Mouse (Mus musculus) layer of hippocampus, postnatal 10 days (tissue): Measurements from ENCODE around the gene Erlin1. TPM values are rescaled to one million over a fixed set of nuclear protein-coding genes. Genes with fewer than 3 reads are reported as not detected.
A peak's percentile ranks its signal among the peaks of the same experiment; 100 is the strongest.

Experiments
- DNase-seq, 2 experiments: peaks; one replicate each; pipeline ENCODE4 v3.0.0; 2021; ENCODE audit warnings: low spot score in 2 of 2
- long read RNA-seq: library from polyadenylated mRNA; stranded (forward); transcript quantifications from one replicate; pipeline ENCODE4 v2.0.0, GENCODE M21; 2023
- total RNA-seq, 2 experiments: library from RNA; stranded (reverse); gene quantifications; 2 replicates each; pipeline ENCODE4 v1.2.3; 2021

Erlin1 gene
- 10 to 100 TPM; 19.2 to 20.0 TPM for total RNA-seq
- long read RNA-seq, transcript Erlin1-202 (12 exons, 3,136 nt) = major isoform, 5 of 15 reads
- long read RNA-seq, partial matches to known transcripts = 2 of 15 reads
- long read RNA-seq, other reads (novel, unspliced or antisense) = 1 of 15 reads

DNA sequence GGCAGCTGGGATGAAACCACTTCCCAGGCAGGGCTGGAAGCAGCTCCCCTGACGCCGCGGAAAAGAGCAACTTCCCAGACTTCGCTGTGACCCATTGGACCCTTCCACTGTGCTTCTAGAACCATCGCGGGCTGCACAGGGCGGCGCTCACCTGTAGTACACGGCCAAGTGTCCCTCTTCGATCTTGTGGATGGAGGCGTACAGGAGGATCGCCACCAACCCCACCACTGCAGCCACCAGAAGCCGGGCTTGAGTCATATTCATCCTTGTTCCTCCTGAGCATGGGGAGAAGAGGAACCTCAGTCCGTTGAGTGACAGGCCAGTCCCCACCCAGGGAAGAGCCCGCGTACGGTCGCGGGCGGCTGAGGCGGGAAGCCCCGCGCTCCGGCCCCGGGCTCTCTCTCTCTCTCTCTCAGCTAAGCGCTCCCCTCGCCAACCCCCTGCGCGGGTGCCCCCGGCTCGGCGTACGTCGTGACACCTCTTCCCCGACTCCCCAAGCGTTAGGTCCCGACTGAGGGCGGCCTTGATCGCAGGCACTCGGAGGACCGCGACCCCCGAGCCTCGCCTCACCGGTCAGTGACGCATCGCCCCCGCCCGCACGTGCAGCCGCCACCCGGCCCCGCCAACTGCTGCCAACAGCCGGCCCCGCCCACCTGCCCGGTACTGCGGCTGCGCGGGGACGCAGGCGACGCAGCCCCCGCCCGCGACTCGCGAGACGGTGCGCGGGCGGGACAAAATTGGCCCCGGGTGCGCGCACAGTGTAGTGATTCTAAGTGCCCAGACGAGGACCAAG, at the start of gene Erlin1:
Gene Erlin1 (minus strand): TSS at position 665 of the 793 bp plus-strand sequence.
- DNase-seq = peak; percentile 92 to 95

DNA sequence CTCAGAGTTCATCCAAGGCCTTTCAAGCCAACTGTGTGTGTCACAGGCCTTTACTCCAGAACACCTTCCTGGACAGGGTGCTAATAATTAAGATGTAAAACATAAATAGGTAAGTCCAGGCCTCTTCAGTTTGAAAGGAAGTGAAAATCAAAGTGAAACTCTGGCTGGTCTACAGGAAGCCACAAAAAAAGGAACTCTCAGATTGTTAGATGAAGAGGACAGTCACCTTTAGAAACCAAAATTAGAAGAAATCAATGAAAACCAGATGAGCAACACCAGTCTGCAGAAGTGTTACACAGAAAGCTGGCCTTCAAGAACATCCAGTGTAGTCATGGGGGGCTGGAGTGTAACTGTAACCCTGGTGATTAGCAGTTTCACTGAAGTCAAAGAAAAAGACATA, 48.2 kb upstream of the Erlin1 start:
- no peak for DNase-seq

DNA sequence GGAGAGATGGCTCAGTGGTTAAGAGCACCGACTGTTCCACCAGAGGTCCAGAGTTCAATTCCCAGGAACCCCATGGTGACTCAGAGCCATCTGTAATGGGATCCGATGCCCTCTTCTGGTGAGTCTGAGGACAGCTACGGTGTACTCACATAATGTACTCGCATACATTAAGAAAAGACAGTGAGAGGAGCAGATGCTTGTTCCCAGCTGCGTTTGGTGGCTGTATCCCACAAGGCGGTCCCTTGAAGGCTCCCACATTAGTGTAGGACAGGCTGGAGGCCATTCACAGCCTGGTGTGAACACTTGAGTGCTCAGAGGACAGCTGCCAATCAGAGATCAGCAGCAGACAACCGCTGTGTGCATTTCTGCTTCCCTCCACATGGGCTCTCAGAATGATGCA, 42.1 kb upstream of the Erlin1 start:
- no peak for DNase-seq

DNA sequence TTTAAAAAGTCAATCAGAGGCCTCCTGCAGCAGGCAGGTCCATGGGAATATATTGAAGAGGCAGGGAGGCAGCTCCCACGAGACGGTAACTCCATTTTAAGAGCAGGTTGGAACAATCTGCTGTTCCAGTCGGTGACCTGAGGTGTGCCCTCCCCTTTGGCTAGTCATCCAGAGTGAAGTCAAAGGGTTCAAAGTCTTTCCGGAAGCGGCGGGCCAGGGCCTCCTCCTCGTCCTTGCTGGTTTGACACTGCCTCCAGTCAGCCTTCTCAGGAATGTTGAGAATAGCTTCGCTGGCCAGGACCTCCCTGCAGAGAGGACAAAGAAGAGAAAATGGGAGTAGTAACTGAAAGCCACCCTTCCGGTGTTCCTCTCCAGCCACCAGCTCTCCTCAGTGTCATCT, 40.8 kb upstream of the Erlin1 start:
- DNase-seq = no peak

DNA sequence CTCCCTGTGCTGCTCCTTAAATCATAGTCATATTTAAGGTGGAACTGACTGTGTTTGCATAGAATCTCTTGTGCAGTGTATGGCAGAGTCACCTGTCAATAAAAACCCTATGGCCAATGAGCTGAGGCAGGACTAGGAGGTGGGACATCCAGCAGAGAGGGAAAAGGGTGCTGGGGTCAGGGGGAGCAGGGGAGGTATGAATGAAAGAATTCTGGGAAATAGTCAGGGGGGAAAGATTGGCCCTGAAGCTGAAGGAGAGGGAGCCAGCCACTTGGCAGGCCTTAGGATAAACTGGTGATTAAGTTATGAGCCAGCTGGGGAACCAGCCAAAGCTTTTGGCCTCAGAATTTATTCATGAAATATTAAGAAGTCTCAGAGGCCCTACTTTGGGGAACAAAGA, 39.4 kb upstream of the Erlin1 start:
- no peak for DNase-seq

DNA sequence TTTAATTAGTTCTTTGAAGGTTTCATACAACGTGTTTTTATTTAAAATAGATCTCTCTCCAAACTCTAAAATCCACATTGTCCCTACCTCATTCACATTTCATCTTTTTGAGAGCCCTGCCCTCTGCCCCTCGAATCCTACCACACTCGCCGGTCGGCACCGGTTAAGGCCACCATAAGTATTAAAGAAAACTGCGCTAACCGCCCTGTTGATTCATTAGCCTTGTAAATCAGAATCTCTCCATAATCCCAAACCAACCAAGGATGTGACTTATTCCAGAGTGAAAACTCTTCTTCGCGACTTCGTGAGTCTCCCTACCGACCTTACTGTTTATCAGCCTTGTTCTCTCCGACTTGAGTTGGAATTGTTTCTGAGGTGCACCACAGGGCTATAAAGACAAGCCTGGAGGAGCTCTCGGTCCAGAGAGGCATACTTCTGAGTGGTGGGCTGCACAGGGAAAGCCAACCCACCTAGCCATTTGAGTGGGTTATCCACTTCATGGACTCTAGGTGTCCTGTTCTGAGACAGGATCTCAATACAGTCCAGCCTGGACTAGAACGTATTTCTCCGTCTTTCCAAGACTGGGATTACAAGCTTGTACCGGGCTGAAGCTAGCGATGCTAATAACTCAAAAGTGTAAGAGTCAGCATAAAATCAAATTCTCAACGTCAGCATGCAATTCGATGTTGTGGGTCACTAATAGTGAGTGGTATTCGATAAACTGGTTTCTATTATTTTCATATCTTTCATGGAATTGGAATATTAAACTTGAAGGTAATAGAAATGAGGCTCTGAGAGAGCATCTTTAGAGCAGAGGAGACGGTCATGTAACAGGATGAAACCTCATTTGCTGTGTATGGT, 38.3 kb upstream of the Erlin1 start:
- peak in 1 of 2 experiments; percentile 7 for DNase-seq

DNA sequence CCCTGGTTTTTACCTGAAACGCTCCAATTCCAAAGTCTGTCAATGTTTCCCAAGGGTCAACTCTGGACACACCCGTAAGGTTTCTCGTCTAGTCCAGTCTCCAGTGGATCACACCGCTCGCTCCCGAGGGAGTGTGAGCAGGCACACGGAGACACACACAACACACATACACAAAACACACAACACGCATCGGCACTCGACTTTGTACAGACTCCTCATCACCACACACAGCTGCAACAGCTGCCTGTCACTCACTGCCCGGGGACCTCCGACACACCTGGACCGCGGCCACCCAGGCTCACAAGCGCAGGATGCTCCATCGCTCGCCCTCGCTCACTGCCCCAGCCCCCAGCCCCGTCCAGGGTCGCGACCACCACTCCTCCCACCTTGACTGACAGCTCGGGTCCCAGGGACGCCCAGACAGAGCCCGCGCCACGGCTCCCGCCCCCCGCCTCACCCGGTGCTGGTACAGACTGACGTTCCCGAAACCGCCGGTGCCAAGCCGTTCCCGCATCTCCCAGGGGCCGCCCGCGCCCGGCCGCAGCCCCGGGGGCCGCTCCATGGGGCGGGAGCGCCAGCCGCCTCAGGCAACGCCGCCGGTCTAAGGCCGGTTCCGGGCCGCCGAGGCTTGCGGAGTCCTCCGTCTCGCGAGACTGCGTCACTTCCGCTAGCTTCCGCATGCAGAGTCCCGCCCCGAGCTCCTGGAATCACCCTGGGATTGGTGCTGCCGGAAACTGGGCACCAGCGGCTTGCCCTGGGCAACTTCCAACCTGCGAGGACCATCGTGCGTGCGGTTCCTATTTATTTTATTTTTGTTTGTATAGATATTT, 37.5 kb upstream of the Erlin1 start, which contains the start of gene Chuk:
Gene Chuk (minus strand): TSS at position 650 of the 830 bp plus-strand sequence.
- peak; percentile 94 to 95 for DNase-seq

DNA sequence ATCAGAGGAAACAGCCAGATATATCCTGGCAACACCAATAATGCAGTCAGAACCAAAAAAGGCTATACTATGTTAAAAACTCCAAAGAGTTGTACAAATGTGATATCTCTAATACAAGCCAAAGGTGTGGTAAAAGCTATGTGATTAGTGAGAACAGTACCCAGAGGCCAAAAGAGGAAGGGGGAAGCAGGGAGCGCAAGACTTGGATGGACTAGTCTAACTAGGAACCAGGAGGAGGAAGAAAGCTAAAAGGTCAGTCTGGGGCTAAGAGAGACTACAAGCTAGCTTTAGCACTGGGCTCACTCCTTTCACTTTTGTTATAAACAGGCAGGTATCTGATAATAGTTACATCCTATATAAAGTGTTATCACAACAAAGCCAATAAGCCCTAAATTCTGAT, 34.8 kb upstream of the Erlin1 start:
- DNase-seq = no peak

DNA sequence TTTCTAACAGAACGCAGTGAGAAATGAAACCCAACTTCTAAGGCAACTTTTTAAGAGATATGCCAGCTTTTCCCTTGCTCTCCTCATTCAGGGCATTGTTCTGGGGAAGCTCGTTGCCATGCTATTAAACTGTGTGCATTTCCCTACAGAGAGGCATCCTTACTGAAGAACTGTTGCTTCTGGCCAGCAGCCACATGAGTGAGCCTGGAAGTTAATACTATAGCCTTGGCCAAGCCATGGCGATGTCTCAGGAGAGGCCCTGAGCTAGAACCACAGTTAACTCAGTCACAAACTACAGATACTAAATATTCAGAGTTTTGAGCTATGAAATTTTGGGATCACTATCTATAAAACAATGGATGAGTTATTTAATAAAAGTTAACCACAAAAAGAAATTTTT, 33.4 kb upstream of the Erlin1 start:
- no peak for DNase-seq

DNA sequence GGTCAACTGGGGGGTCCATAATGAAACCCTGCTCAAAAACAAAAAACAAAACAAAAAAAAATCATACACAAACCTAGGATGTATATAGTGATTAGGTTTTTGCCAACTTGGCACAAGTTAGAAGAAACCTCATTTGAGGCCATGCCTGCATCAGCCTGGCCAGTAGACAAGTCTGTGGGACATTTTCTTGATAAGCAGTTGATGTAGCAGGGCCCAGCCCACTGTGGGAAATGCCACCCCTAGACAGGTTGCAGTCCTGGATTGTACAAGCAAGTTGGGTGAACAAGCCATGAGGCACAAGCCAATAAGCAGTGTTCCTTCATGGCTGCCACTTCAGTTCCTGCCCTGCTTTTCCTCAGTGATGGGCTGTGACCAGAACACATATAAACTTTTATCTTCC, 31.3 kb upstream of the Erlin1 start:
- no peak for DNase-seq

DNA sequence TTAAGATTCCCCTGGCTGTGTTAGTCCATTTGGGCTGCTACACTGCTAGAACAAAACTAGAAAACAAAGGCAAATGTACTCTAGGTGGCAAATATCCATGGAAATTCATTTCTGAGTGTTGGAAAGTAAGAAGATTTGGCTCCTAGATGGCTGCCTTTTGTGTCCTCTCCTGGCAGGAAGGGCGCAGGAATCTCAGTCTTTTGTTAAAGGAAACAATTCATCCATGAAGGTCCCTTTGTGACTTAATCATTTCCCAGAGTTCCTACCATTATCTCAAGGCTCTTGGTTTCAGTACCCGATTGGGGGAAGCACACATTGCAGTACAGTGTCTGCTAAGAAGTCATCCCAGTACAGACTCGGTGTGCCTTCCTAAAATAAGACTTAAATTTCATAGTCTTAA, 16.7 kb upstream of the Erlin1 start:
- DNase-seq = no peak

DNA sequence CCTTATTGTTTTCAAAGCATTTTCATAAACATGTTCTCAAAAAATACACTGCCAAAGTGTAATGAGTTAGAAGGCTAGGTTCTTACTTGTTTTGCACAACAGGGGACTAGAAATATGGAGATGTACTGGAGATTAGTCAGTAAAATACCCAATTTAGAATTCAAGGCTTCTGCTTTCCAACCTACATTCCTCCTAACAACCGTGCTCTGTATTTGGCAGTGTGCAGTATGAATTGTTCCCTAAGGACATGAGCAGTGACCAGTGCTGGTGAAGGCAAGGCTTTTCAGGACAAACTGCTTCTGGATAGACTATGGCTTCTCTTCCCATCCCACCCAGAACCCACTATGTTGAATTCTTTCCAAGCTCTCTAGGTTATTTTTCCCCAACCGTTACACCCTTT, 11.3 kb upstream of the Erlin1 start:
- DNase-seq = no peak

DNA sequence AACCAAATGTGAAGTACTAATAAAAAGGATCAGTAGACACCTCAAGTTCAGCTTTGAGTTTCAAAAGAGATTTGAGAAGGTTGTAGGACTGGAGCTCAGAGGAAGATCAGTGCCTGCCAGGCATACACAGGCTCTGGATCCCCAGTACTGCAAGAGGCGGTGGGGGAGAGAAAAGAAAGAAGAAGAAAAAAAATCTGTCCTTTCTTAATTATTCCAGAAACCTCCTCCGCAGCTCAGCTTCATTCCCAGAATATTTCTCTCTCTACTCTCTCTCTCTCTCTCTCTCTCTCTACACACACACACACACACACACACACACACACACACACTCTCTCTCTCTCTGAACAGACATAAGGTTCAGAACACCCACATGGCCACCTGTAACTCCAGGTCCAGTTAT, 10.4 kb upstream of the Erlin1 start:
- DNase-seq = no peak

DNA sequence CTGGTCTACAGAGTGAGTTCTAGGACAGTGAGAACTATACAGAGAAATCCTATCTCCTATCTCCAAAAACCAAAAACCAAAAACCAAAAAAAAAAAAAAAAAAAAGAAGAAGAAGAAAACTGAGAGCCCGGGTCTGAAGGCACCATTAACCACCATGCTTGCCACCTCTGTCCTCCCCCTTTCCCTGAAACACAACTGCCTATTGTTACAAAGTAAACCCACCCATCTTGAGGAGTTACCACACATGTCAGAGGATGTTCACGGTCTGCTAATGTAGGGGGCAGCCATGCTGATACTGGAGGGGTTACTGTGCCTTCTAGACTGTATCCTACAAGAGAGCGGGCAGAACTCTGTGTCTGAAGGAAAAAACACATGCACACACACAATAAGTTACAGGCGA, 7.4 kb upstream of the Erlin1 start:
- DNase-seq = no peak

DNA sequence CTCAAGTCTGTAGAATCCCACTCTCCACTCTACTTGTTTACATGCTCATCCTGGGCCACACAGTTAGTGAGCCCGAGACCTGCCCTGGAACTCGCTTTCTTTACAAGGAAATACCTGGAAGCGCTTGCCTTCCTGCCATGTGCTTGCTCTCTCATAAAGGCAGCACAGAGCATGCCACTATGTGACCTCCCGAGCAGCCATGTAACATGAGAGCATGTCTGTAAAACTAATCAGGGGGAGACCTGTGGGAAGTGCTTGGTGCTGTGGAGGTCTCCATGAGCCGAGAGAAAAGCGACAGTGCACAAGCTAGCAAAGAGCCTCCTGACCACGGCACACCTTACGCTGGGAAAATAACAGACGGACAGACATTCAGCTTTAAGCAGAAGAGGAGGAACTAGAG, 6.9 kb upstream of the Erlin1 start:
- no peak for DNase-seq

DNA sequence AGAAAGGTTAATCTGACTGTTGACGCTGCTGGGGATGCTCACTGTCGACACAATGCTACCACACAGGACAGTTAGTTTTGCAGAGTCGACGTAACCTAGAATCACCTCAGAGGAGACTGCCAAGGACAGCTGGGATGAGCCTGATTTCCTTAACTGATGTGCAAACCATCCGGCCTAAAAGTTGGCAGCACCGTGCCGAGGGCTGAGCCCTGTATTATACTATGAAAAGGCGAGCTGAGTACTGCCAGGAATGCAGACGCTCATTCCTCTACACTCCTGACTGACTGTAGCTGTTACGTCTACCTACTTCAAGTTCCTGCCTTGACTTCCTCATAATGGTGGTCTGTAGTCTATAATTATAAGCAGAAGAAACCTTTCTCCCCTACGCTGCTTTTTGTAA, 5.4 kb upstream of the Erlin1 start:
- no peak for DNase-seq

DNA sequence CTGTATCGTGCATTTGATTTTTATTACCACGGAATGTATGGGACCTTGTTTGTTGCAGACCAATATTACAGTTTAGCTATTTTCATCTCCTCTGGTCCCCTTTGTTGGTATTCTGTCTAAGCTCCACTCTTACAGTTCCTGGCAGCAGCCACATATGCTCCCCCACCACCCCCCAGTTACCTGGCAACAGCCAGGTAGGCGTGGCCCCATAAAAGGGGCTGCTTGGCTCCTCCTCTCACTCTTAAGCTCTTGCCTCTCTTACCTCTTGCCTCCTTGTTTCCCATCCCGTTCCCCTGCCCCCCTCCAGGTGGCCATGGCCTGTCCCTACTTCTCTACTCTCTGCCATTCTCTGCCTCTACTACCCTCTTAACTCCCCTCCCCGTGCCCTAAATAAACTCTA, 1.6 kb upstream of the Erlin1 start:
- no peak for DNase-seq

DNA sequence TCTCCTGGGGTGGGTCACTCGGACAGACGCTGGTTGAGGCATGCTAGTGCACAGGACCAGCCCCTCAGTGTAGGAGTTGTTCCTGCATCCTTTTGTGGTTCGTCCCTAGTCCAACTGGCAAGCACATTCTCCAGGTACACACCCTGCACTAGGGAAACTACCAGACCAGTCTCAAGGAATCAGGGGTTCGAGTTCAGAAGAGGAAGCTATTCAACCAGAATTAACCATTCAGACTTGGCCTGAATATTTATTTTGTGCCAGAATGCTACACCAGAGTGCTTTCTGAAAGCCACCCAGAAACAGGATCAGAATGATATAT, 288 bp upstream of the Erlin1 start:
- no peak for DNase-seq

DNA sequence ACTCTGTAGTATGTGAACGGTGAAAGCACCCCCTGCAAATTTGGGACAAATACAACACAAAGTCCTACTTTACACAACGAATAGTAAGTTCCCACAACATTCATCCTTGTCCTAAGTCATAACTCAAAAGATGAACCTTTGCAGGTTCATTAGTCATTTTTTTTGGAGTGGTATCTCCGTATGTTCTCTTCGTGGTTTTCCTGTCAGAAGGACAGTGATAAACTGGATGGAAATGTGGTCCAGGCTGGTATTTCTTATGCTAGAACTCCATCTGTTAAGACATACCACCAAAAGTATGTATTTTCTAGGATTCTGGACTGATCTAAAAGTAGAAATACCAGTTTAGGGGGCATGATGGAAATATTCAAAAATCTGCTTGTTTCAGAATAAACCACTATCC, 1.4 kb downstream of the Erlin1 start:
- no peak for DNase-seq

DNA sequence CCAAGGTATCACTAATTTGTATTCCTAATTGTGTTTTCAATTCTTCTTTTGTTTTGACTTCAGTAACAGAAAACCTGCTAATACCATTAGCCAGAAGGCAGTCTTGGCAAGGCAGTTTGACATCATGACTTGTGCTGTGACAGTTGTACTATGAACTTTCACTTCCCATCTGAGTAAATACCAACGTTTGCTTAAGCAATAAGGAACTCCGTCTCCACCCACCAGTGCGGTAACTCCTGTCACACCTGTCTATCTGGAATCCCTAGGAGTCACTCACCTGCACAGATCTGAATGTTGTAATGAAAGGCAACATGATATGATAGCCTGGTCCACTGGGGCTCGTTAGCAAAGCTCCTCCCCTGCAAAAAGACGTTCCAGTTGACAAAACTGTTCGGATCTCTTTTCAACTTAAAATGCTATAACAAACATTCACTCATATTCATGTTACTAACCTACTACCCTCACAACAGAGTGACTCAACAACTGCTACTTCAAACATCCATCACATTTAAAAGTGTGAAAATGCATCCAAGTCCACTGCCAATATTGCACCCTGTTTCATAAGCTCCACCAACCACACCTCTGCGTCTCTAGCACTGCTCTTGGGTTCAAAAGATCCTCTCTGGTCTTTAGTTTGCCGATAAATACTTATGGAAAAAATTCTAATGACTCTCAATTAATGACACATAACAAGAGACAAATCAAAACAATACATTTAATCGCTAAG, 2.1 kb downstream of the Erlin1 start:
- DNase-seq = no peak

DNA sequence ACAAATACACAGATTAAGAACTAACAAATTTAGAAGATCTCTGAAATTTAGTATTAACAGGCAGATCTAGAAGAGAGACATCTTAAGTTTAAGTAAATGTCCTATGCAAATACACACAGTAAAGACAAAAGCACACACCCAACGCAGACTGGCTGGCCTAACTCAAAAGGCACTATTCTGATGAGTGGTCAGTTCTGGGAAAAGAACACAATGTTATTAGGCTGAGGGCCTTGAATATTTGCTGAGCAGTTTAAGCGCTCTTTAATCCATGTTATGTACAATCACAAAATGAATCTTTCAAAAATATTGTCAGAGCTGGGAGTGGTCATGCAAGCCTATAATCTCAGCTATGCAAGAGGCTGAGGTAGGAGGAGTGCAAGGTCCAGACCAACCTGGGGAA, 4.9 kb downstream of the Erlin1 start:
- no peak for DNase-seq
